Mouse (Mus musculus) bone marrow macrophage, adult 2 months (primary cell): ENCODE data around the gene Senp1. TPM values are rescaled to one million over a fixed set of nuclear protein-coding genes. Genes with fewer than 3 reads are reported as not detected.

Experiments
- H3K27ac ChIP-seq: 2 replicates; pipeline ENCODE4 v1.5.1; 2012; ENCODE audit warnings: low read depth, low read length; ENCODE audit not compliant: insufficient read depth
- H3K4me1 ChIP-seq: 2 replicates; pipeline ENCODE4 v1.6.1; 2012; ENCODE audit warnings: low read length; ENCODE audit not compliant: control insufficient read depth, insufficient read depth
- H3K4me3 ChIP-seq: 2 replicates; pipeline ENCODE4 v1.5.1; 2012; ENCODE audit warnings: mild to moderate bottlenecking, low read length, moderate library complexity; ENCODE audit not compliant: insufficient read depth
- CTCF ChIP-seq: IDR thresholded peaks from 2 replicates; pipeline ENCODE4 v1.5.1; 2012; ENCODE audit warnings: low read depth, mild to moderate bottlenecking, low read length, moderate library complexity
- POLR2A ChIP-seq: IDR thresholded peaks from 2 replicates; pipeline ENCODE4 v1.6.1; 2012; ENCODE audit warnings: mild to moderate bottlenecking, low read depth, low read length, borderline replicate concordance
- polyA plus RNA-seq: library from polyadenylated mRNA; stranded (reverse); fragments of >200 nt; gene quantifications from 2 replicates; pipeline ENCODE4 v1.2.4, GENCODE M21; 2012; ENCODE audit not compliant: missing spikeins, insufficient read depth, insufficient read length

Gene Senp1
- polyA plus RNA-seq, 1 experiment, result 18.7 TPM

- TF ChIP-seq CTCF, result no peak
- TF ChIP-seq POLR2A, result no peak
- H3K27ac ChIP-seq, result no peak overlapping the region
- no peak overlapping the region for H3K4me3 ChIP-seq
- no peaks in the 10 kb centered on the region for H3K4me1 ChIP-seq
Observed at GRCm38 (mm10) chr15:97991285-97991895, 102.2 kb downstream of the Senp1 start.

GRCm38 (mm10) chr15:97990721-97991120, 102.8 kb downstream of the Senp1 start:
- Histone ChIP-seq H3K27ac (no peak overlapping the region), H3K4me3 (no peak overlapping the region), H3K4me1 (no peaks in the 10 kb centered on the region)
- TF ChIP-seq CTCF (no peak), POLR2A (no peak)

GRCm38 (mm10) chr15:97990124-97990523, 103.4 kb downstream of the Senp1 start:
- TF ChIP-seq CTCF, result no peak
- TF ChIP-seq POLR2A, result no peak

GRCm38 (mm10) chr15:97989544-97989943, 104.0 kb downstream of the Senp1 start:
- Histone ChIP-seq H3K27ac (no peak overlapping the region), H3K4me3 (no peak overlapping the region), H3K4me1 (no peaks in the 10 kb centered on the region)
- no peak for TF ChIP-seq POLR2A
- no peak for TF ChIP-seq CTCF

More at GRCm38 (mm10) chr15:97990124-97990523, 103.4 kb downstream of the Senp1 start:
- Histone ChIP-seq H3K27ac (no peak overlapping the region), H3K4me3 (no peak overlapping the region), H3K4me1 (no peaks in the 10 kb centered on the region)

Other genes with a start within 250 kb of the Senp1 start
- gene Hdac7, start 249.2 kb downstream of the Senp1 start, polyA plus RNA-seq, result 14.8 and 16.0 TPM in 2 replicates
- gene Vdr, start 183.1 kb downstream of the Senp1 start, polyA plus RNA-seq, result 0.45 and 0.82 TPM in 2 replicates
- 60.3 and 70.3 TPM in 2 replicates for gene Tmem106c, start 129.5 kb downstream of the Senp1 start, polyA plus RNA-seq
- 0.87 and 1.0 TPM in 2 replicates for gene Col2a1, start 89.0 kb downstream of the Senp1 start, polyA plus RNA-seq
- gene Pfkm, start 1.2 kb downstream of the Senp1 start, polyA plus RNA-seq, result 11.0 and 13.1 TPM in 2 replicates
- gene Asb8, start 71.9 kb upstream of the Senp1 start, polyA plus RNA-seq, result 28.2 and 33.5 TPM in 2 replicates
- gene Ccdc184, start 73.4 kb upstream of the Senp1 start, polyA plus RNA-seq, result not detected in 2 replicates
- not detected in 2 replicates for gene Olfr288, start 101.8 kb upstream of the Senp1 start, polyA plus RNA-seq
- gene Gm44579, start 127.2 kb upstream of the Senp1 start, polyA plus RNA-seq, result not detected in 2 replicates
- gene Olfr287, start 127.3 kb upstream of the Senp1 start, polyA plus RNA-seq, result not detected in 2 replicates
- gene Olfr286, start 140.7 kb upstream of the Senp1 start, polyA plus RNA-seq, result not detected in 2 replicates
- not detected in 2 replicates for gene H1fnt, start 163.5 kb upstream of the Senp1 start, polyA plus RNA-seq
- not detected in 2 replicates for gene Zfp641, start 202.4 kb upstream of the Senp1 start, polyA plus RNA-seq
- gene Olfr285, start 223.6 kb upstream of the Senp1 start, polyA plus RNA-seq, result not detected in 2 replicates
- not detected in 2 replicates for gene Olfr284, start 247.2 kb upstream of the Senp1 start, polyA plus RNA-seq